Mouse (Mus musculus) activated CD4-positive, CD25-positive, alpha-beta regulatory T cell (primary cell): ENCODE results near the gene Colca2. TPM values are rescaled to one million over a fixed set of nuclear protein-coding genes. Genes with fewer than 3 reads are reported as not detected.

ENCODE experiments used
- polyA plus RNA-seq, 2 experiments: library from polyadenylated mRNA; unstranded; fragments of 100-300 nt; shearing (Covaris generic); gene quantifications; one replicate each; pipeline ENCODE4 v1.2.1; 2017

Colca2 gene
- not detected for polyA plus RNA-seq

GRCm38 (mm10) chr9:51278500-51279381, at the start of gene Colca2:
Gene Colca2, minus strand, starts transcription at chr9:51278569.

Other genes with a start within 250 kb of the Colca2 start
- gene Btg4, start 217.7 kb downstream of the Colca2 start, polyA plus RNA-seq = under 1 TPM in 1 of 2 experiments, not detected in 1; 0.81 TPM
- 1 to 10 TPM in 1 of 2 experiments, not detected in 1; 1.4 TPM for gene Layn, start 201.5 kb downstream of the Colca2 start, polyA plus RNA-seq
- not detected for gene 4833427G06Rik, start 176.5 kb downstream of the Colca2 start, polyA plus RNA-seq
- under 1 TPM in 1 of 2 experiments, not detected in 1; 0.04 TPM for gene Gm32742, start 113.1 kb downstream of the Colca2 start, polyA plus RNA-seq
- gene Pou2af1, start 64.9 kb downstream of the Colca2 start, polyA plus RNA-seq = 1 to 10 TPM; 2.5 to 8.1 TPM
- gene 1810046K07Rik, start 50.3 kb upstream of the Colca2 start, polyA plus RNA-seq = under 1 TPM in 1 of 2 experiments, not detected in 1; 0.26 TPM